Mouse (Mus musculus) bone marrow macrophage, adult 2 months (primary cell): ENCODE data around the gene Tnfaip8l1. TPM values are rescaled to one million over a fixed set of nuclear protein-coding genes. Genes with fewer than 3 reads are reported as not detected.

ENCODE experiments used
- H3K27ac ChIP-seq: 2 replicates; pipeline ENCODE4 v1.5.1; 2012; ENCODE audit warnings: low read depth, low read length; ENCODE audit not compliant: insufficient read depth
- H3K4me1 ChIP-seq: 2 replicates; pipeline ENCODE4 v1.6.1; 2012; ENCODE audit warnings: low read length; ENCODE audit not compliant: control insufficient read depth, insufficient read depth
- H3K4me3 ChIP-seq: 2 replicates; pipeline ENCODE4 v1.5.1; 2012; ENCODE audit warnings: mild to moderate bottlenecking, low read length, moderate library complexity; ENCODE audit not compliant: insufficient read depth
- CTCF ChIP-seq: IDR thresholded peaks from 2 replicates; pipeline ENCODE4 v1.5.1; 2012; ENCODE audit warnings: low read depth, mild to moderate bottlenecking, low read length, moderate library complexity
- POLR2A ChIP-seq: IDR thresholded peaks from 2 replicates; pipeline ENCODE4 v1.6.1; 2012; ENCODE audit warnings: mild to moderate bottlenecking, low read depth, low read length, borderline replicate concordance
- polyA plus RNA-seq: library from polyadenylated mRNA; stranded (reverse); fragments of >200 nt; gene quantifications from 2 replicates; pipeline ENCODE4 v1.2.4, GENCODE M21; 2012; ENCODE audit not compliant: missing spikeins, insufficient read depth, insufficient read length

Gene Tnfaip8l1
- polyA plus RNA-seq, 1 experiment: 5.4 TPM

GRCm38 (mm10) chr17:56196860-56197259 lies 34.6 kb downstream of the Tnfaip8l1 start:
- H3K4me3 ChIP-seq: no peak overlapping the region
- H3K4me1 ChIP-seq: no peaks in the 10 kb centered on the region
- TF ChIP-seq CTCF (peak; percentile 53), POLR2A (no peak)
- no peak overlapping the region for H3K27ac ChIP-seq

- TF ChIP-seq CTCF (no peak; the same call in 1 of the 2 replicates), POLR2A (no peak)
- H3K4me1 ChIP-seq: no peaks in the 10 kb centered on the region
- H3K27ac ChIP-seq: no peak overlapping the region
- no peak overlapping the region for H3K4me3 ChIP-seq
Measured at GRCm38 (mm10) chr17:56200586-56200985, 38.3 kb downstream of the Tnfaip8l1 start.

GRCm38 (mm10) chr17:56201642-56202041 lies 39.4 kb downstream of the Tnfaip8l1 start:
- no peak overlapping the region for H3K4me3 ChIP-seq

GRCm38 (mm10) chr17:56202476-56202875 lies 40.2 kb downstream of the Tnfaip8l1 start:
- TF ChIP-seq CTCF (no peak), POLR2A (no peak)
- H3K4me1 ChIP-seq: no peaks in the 10 kb centered on the region
- no peak overlapping the region for H3K4me3 ChIP-seq

More at GRCm38 (mm10) chr17:56201642-56202041, 39.4 kb downstream of the Tnfaip8l1 start:
- Histone ChIP-seq H3K27ac (no peak overlapping the region), H3K4me1 (no peaks in the 10 kb centered on the region)
- TF ChIP-seq POLR2A (no peak), CTCF (no peak; the same call in 1 of the 2 replicates)

GRCm38 (mm10) chr17:56203729-56204128 lies 41.5 kb downstream of the Tnfaip8l1 start:
- TF ChIP-seq POLR2A (no peak), CTCF (no peak)
- no peak overlapping the region for H3K27ac ChIP-seq
- H3K4me1 ChIP-seq: no peaks in the 10 kb centered on the region
- H3K4me3 ChIP-seq: no peak overlapping the region

More at GRCm38 (mm10) chr17:56202476-56202875, 40.2 kb downstream of the Tnfaip8l1 start:
- H3K27ac ChIP-seq: no peak overlapping the region

- Histone ChIP-seq H3K27ac (no peak overlapping the region), H3K4me1 (peaks cover 11% of the 10 kb centered on the region), H3K4me3 (no peak overlapping the region)
- TF ChIP-seq CTCF (no peak), POLR2A (no peak)
Measured at GRCm38 (mm10) chr17:56206276-56206884, 44.1 kb downstream of the Tnfaip8l1 start.

GRCm38 (mm10) chr17:56206986-56207674 lies 44.9 kb downstream of the Tnfaip8l1 start:
- TF ChIP-seq CTCF (no peak), POLR2A (no peak)
- H3K4me3 ChIP-seq: no peak overlapping the region
- no peak overlapping the region for H3K27ac ChIP-seq
- H3K4me1 ChIP-seq: peaks cover 11% of the 10 kb centered on the region

GRCm38 (mm10) chr17:56207963-56208530 lies 45.8 kb downstream of the Tnfaip8l1 start:
- no peak overlapping the region for H3K27ac ChIP-seq
- peaks cover 11% of the 10 kb centered on the region for H3K4me1 ChIP-seq
- no peak overlapping the region for H3K4me3 ChIP-seq
- TF ChIP-seq POLR2A (no peak), CTCF (no peak)

GRCm38 (mm10) chr17:56208821-56209220 lies 46.5 kb downstream of the Tnfaip8l1 start:
- Histone ChIP-seq H3K4me1 (peaks cover 11% of the 10 kb centered on the region), H3K4me3 (no peak overlapping the region), H3K27ac (no peak overlapping the region)
- TF ChIP-seq CTCF: no peak
- TF ChIP-seq POLR2A: no peak

GRCm38 (mm10) chr17:56211090-56211489 lies 48.8 kb downstream of the Tnfaip8l1 start:
- H3K4me3 ChIP-seq: no peak overlapping the region
- TF ChIP-seq CTCF (no peak), POLR2A (no peak)
- no peak overlapping the region for H3K27ac ChIP-seq
- H3K4me1 ChIP-seq: peaks cover 11% of the 10 kb centered on the region

GRCm38 (mm10) chr17:56212676-56213075 lies 50.4 kb downstream of the Tnfaip8l1 start:
- Histone ChIP-seq H3K27ac (no peak overlapping the region), H3K4me3 (no peak overlapping the region), H3K4me1 (peaks cover 22% of the 10 kb centered on the region)
- no peak for TF ChIP-seq POLR2A
- TF ChIP-seq CTCF: no peak
